Comparison of ENCODE assay signal across 10 mouse cellular contexts in the genomic region with DNA sequence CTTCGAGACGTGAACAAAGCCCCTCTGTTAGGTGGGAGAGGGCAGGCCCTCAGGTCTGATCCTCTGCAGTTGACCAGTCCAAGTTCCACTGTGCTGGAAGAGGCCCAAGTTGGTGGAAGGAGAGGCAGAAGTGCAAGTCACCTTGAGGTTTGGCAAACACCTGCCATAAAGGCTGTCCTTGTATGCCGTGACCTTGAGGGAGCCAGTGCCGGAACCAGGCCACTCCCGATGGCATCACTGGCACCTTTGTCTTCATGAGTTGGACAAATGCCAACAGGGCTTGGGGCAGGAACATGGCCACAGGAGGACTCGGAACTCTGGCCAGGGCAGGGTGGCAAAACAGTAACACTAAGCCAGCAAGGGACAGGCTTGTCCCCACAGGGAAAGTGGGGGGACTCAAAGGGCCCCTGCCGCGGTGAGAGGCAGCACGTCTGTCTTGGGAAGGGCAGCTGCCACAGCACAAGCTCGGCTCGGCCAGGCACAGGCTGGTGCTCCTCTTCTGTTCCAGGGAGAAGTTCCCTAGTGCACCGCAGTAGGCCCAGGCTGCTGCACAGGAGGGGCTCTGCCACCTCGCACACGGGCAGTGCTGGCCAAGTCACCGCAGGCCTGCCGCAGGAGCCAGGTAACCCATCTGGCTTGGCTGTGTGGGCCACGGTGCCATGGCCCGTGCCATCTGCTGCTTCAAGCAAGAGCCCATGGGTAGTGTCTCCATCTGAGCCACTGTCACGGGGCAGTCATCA. TPM values are rescaled to one million over a fixed set of nuclear protein-coding genes. Genes with fewer than 3 reads are reported as not detected.
DNase-seq lines count a peak whose midpoint lies in the region; ATAC-seq lines count a peak whose summit lies in the region.
"Had no signal": no experiment of that assay in that cellular context is flagged by ENCODE, and none has a peak within 500 bp of the region (broad histone marks: within the 10 kb centered on the region; RNA-seq: fewer than 3 reads in every experiment).

No protein-coding gene starts in this region.

- H3K4me1 ChIP-seq in forebrain, embryonic 14.5 days (ENCODE audit: control insufficient read depth, insufficient read depth, low read length) = peaks cover 16% of the 10 kb centered on the region
- H3K4me1 ChIP-seq in forebrain, embryonic 11.5 days (replicated peaks; ENCODE audit: control insufficient read depth, insufficient read depth, low read length) = peaks cover 10% of the 10 kb centered on the region
- H3K4me1 ChIP-seq in heart, embryonic 10.5 days = peaks cover 40% of the 10 kb centered on the region
- H3K4me1 ChIP-seq in kidney, embryonic 15.5 days = peaks cover 45% of the 10 kb centered on the region
- H3K4me1 ChIP-seq: embryonic facial prominence, embryonic 13.5 days had no signal

- 79% methylated on average over 19 of the region's 19 CpGs for WGBS in forebrain, embryonic 14.5 days
- WGBS in forebrain, embryonic 11.5 days = 91% methylated on average over 18 of the region's 19 CpGs
- 90% methylated on average over 19 of the region's 19 CpGs for WGBS in heart, embryonic 10.5 days
- 76% methylated on average over 19 of the region's 19 CpGs for WGBS in kidney, embryonic 15.5 days

- no peak overlapping the region for H3K4me3 ChIP-seq in forebrain, embryonic 14.5 days (ENCODE audit: low read depth, low read length)
- no peak overlapping the region for H3K4me3 ChIP-seq in forebrain, embryonic 11.5 days (ENCODE audit: low read depth, low read length)
- no peak overlapping the region for H3K4me3 ChIP-seq in heart, embryonic 10.5 days
- no peak overlapping the region for H3K4me3 ChIP-seq in kidney, embryonic 15.5 days (replicated peaks)
- H3K4me3 ChIP-seq: embryonic facial prominence, embryonic 13.5 days; stomach, embryonic 15.5 days had no signal

- ATAC-seq in forebrain, embryonic 14.5 days = no peak
- ATAC-seq in forebrain, embryonic 11.5 days (replicated peaks; ENCODE audit: low FRiP score) = no peak
- ATAC-seq in kidney, embryonic 15.5 days (replicated peaks; ENCODE audit: low FRiP score) = no peak; the same call in 1 of the 2 replicates

- H3K36me3 ChIP-seq in forebrain, embryonic 14.5 days (ENCODE audit: control insufficient read depth, insufficient read depth, low read length) = peaks cover 23% of the 10 kb centered on the region; the same call in 1 of the 2 replicates
- H3K36me3 ChIP-seq in forebrain, embryonic 11.5 days (ENCODE audit: control insufficient read depth, insufficient read depth, low read length) = no peaks in the 10 kb centered on the region; the same call in 1 of the 2 replicates
- peaks cover 68% of the 10 kb centered on the region for H3K36me3 ChIP-seq in heart, embryonic 10.5 days
- peaks cover 51% of the 10 kb centered on the region for H3K36me3 ChIP-seq in kidney, embryonic 15.5 days

- no peaks in the 10 kb centered on the region for H3K27me3 ChIP-seq in forebrain, embryonic 14.5 days (replicated peaks; ENCODE audit: control insufficient read depth, insufficient read depth, low read length)
- no peaks in the 10 kb centered on the region for H3K27me3 ChIP-seq in forebrain, embryonic 11.5 days (ENCODE audit: control insufficient read depth, insufficient read depth, low read length)
- no peaks in the 10 kb centered on the region for H3K27me3 ChIP-seq in heart, embryonic 10.5 days (ENCODE audit: insufficient read depth, poor library complexity, severe bottlenecking)
- H3K27me3 ChIP-seq in kidney, embryonic 15.5 days = no peaks in the 10 kb centered on the region
- H3K27me3 ChIP-seq: embryonic facial prominence, embryonic 13.5 days; stomach, embryonic 15.5 days had no signal

- DNase-seq in forebrain, embryonic 14.5 days (ENCODE audit: low spot score) = no peak
- no peak for DNase-seq in forebrain, embryonic 11.5 days (ENCODE audit: low spot score)
- peak; percentile 49 for DNase-seq in adrenal gland, adult 8-10 months
- no peak for DNase-seq in heart, embryonic 10.5 days (ENCODE audit: low spot score)
- DNase-seq in frontal cortex, postnatal 25 days (ENCODE audit: low spot score in 2 of 2) = no peak
- no peak for DNase-seq in lung, postnatal 4 days
- no peak for DNase-seq in Muller cell, postnatal 12 days (ENCODE audit: inconsistent ontology term)

- H3K27ac ChIP-seq in forebrain, embryonic 14.5 days (ENCODE audit: low read depth, low read length) = 0 out of 2 replicates have a peak overlapping the region, but pooled peaks have one; percentile 33
- H3K27ac ChIP-seq in forebrain, embryonic 11.5 days (ENCODE audit: low read depth, low read length) = no peak overlapping the region
- H3K27ac ChIP-seq in heart, embryonic 10.5 days = 0 out of 2 replicates have a peak overlapping the region, but pooled peaks have one; percentile 12
- H3K27ac ChIP-seq in kidney, embryonic 15.5 days = peak overlapping the region; percentile 93
- H3K27ac ChIP-seq: embryonic facial prominence, embryonic 13.5 days; stomach, embryonic 15.5 days had no signal

- no peak overlapping the region for H3K4me2 ChIP-seq in forebrain, embryonic 14.5 days (ENCODE audit: low read length)
- no peak overlapping the region for H3K4me2 ChIP-seq in forebrain, embryonic 11.5 days (ENCODE audit: low read depth, low read length, severe bottlenecking)
- H3K4me2 ChIP-seq in kidney, embryonic 15.5 days = no peak overlapping the region
- H3K4me2 ChIP-seq: embryonic facial prominence, embryonic 13.5 days; stomach, embryonic 15.5 days had no signal

- H3K9ac ChIP-seq in forebrain, embryonic 14.5 days (ENCODE audit: low read length) = no peak overlapping the region
- no peak overlapping the region for H3K9ac ChIP-seq in forebrain, embryonic 11.5 days (ENCODE audit: low read length)
- no peak overlapping the region for H3K9ac ChIP-seq in kidney, embryonic 15.5 days
- H3K9ac ChIP-seq: embryonic facial prominence, embryonic 13.5 days; stomach, embryonic 15.5 days had no signal

- no peaks in the 10 kb centered on the region for H3K9me3 ChIP-seq in forebrain, embryonic 14.5 days (replicated peaks; ENCODE audit: control insufficient read depth, low read length)
- H3K9me3 ChIP-seq in forebrain, embryonic 11.5 days (ENCODE audit: control insufficient read depth, low read length) = no peaks in the 10 kb centered on the region
- no peaks in the 10 kb centered on the region for H3K9me3 ChIP-seq in heart, embryonic 10.5 days
- no peaks in the 10 kb centered on the region for H3K9me3 ChIP-seq in kidney, embryonic 15.5 days (replicated peaks)
- H3K9me3 ChIP-seq: embryonic facial prominence, embryonic 13.5 days; stomach, embryonic 15.5 days had no signal

RNA-seq across cellular contexts. Expression of a gene that starts 38.1 kb away (rescaled TPM):
- polyA plus RNA-seq in forebrain, embryonic 14.5 days (2014; fragmentation: Nextera tagmentation; extraction: Ambion mirVana) = 8.0 and 10.0 TPM in 2 replicates
- 0.91 and 1.8 TPM in 2 replicates for polyA plus RNA-seq in forebrain, embryonic 11.5 days (2014; fragmentation: Nextera tagmentation; extraction: Ambion mirVana)
- 100 to 1,000 TPM; 229 to 287 (median 252) TPM for total RNA-seq in adrenal gland, adult 8-10 months (2022)
- polyA plus RNA-seq in heart, embryonic 10.5 days (2016; fragmentation: Nextera tagmentation; extraction: Ambion mirVana) = 10.0 and 19.0 TPM in 2 replicates
- polyA plus RNA-seq in kidney, embryonic 15.5 days (2015; fragmentation: Nextera tagmentation; extraction: Ambion mirVana) = 17.1 and 18.6 TPM in 2 replicates
